8 mouse cellular contexts compared by ENCODE assay signal in genomic region chrX:38473537-38474299, GRCm38 (mm10). TPM values are rescaled to one million over a fixed set of nuclear protein-coding genes. Genes with fewer than 3 reads are reported as not detected.
DNase-seq lines count a peak whose midpoint lies in the region; ATAC-seq and TF ChIP-seq lines count a peak whose summit lies in the region.

No protein-coding gene starts in this region.

- H3K27ac ChIP-seq in cortical plate, adult 2 months (ENCODE audit: insufficient read depth, low read length) = peak overlapping the region; percentile 86; the same call in 1 of the 2 replicates

- TF ChIP-seq POLR2A in cortical plate, adult 2 months (IDR thresholded peaks at IDR 0.05; ENCODE audit: extremely low read depth, insufficient read depth, low read length) = no peak

- peak; percentile 17; the same call in 1 of the 2 replicates for TF ChIP-seq CTCF in cortical plate, adult 2 months (IDR thresholded peaks at IDR 0.05; ENCODE audit: extremely low read depth, insufficient read depth, low read length)

- ATAC-seq in megakaryocyte progenitor cell, adult 5-6 weeks (replicated peaks; ENCODE audit: poor library complexity) = peak; percentile 97

- DNase-seq in ZHBTc4 (ENCODE audit: low read depth, low spot score) = peak; percentile 95
- peak; percentile 53 to 54 for DNase-seq in gastrocnemius, adult 8-10 months (ENCODE audit: low spot score in 2 of 2)
- peak; percentile 74 for DNase-seq in induced T-regulatory cell, adult 2 months (ENCODE audit: low read depth)
- peak; percentile 4 to 52 for DNase-seq in left cerebral cortex, adult 9 months (ENCODE audit: low spot score in 2 of 2)
- DNase-seq in right cerebral cortex, postnatal 14 days = peak; percentile 31
- DNase-seq in urinary bladder, postnatal 36 days (ENCODE audit: low spot score in 2 of 2) = peak; percentile 48 to 65

- no peaks in the 10 kb centered on the region for H3K4me1 ChIP-seq in cortical plate, adult 2 months (ENCODE audit: control insufficient read depth, insufficient read depth, low read length)

- H3K4me3 ChIP-seq in cortical plate, adult 2 months (ENCODE audit: insufficient read depth, low read length) = peak overlapping the region; percentile 65

RNA-seq across cellular contexts. Expression of gene Lamp2, which starts 17.5 kb away (rescaled TPM):
- polyA plus RNA-seq in cortical plate, adult 2 months (2012; rRNA removed) = 58.5 and 65.8 TPM in 2 replicates
- total RNA-seq in gastrocnemius, adult 8-10 months (2022) = 10 to 100 TPM; 51.2 to 62.6 (median 56.5) TPM
- 262 and 283 TPM in 2 replicates for total RNA-seq in megakaryocyte progenitor cell, adult 5-6 weeks (2015)
- 159 and 183 TPM in 2 replicates for total RNA-seq in megakaryocyte progenitor cell, adult 5-6 weeks (2017)

Comparison
In these comparisons a context has a peak if more than half of its experiments do, and no peak if none do; other contexts are left out.
1. Peak in every context shown above with its lines: DNase-seq, ATAC-seq, H3K4me3 ChIP-seq and H3K27ac ChIP-seq.
2. DNase-seq: peak in every context shown above with its lines; median percentile 95 in ZHBTc4; 74 in induced T-regulatory cell, adult 2 months; 56 in urinary bladder, postnatal 36 days; 54 in gastrocnemius, adult 8-10 months; 31 in right cerebral cortex, postnatal 14 days; 28 in left cerebral cortex, adult 9 months.